Mouse (Mus musculus): Measurements from ENCODE around the gene Zfp462. TPM values are rescaled to one million over a fixed set of nuclear protein-coding genes. Genes with fewer than 3 reads are reported as not detected.

Gene Zfp462
- total RNA-seq, 2 experiments from 2014 or later, result 62.8 to 69.0 TPM

GRCm38 (mm10) chr4:55121952-55122351 is 177.1 kb downstream of the Zfp462 start:
- no peak for DNase-seq

GRCm38 (mm10) chr4:55124126-55124525 is 179.3 kb downstream of the Zfp462 start:
- DNase-seq, result no peak

- no peak for DNase-seq
These were observed 180.3 kb downstream of the Zfp462 start for GRCm38 (mm10) chr4:55125048-55125737.

GRCm38 (mm10) chr4:55125738-55126054 is 180.8 kb downstream of the Zfp462 start:
- no peak for DNase-seq

GRCm38 (mm10) chr4:55127228-55127901 is 182.5 kb downstream of the Zfp462 start:
- DNase-seq, result no peak

GRCm38 (mm10) chr4:55128088-55128835 is 183.4 kb downstream of the Zfp462 start:
- no peak for DNase-seq

All from layer of hippocampus, postnatal 36 days (tissue).